Mouse (Mus musculus): ENCODE measurements around the gene Sh3tc1.

The Sh3tc1 gene

DNA sequence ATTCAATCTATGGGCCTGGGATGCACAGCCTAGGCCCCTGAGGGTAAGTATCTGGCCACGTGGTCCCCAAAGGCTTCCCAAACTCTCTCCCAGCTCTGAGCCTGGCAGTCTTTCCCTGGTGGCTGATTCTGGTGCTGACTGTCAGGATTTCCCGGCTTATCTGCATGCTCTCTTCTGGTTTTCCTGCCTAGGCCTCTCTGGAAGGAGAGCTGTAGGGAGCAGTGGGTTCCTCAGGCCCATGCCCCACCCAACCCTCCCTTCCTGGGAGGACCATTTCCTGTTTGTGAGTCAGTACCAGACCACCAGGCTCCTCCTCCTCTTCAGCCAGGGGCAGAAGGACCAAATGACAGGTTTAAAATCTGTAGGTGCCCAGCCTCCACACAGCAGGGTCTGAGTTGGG, 17.1 kb downstream of the Sh3tc1 start:
- DNase-seq (ENCODE audit: extremely low spot score, low spot score) = no peak

- DNase-seq (ENCODE audit: extremely low spot score, low spot score) = no peak
Measured at GRCm38 (mm10) chr5:35721933-35722332, 17.9 kb downstream of the Sh3tc1 start.

DNA sequence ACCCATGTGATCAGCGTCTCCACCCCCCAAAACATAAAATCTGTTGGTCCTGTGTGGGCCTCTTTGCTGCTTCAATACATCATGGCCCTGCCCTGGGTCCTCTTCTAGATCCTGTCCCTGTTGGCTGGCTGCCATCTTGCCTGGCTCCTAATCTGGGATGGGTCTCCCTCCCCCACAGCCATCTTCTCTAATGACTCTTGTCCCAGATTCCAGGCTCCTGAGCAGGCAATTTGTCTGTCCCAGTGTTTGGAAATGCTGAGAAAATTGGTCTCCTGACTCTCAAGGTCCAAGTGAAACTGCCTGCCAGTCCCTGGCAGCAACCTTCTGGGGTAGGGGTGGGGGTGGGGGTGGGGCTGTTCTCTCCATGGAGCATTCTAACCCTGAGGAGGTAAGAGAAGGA, 19.9 kb downstream of the Sh3tc1 start:
- no peak for DNase-seq (ENCODE audit: extremely low spot score, low spot score)

- no peak for DNase-seq (ENCODE audit: extremely low spot score, low spot score)
Measured at GRCm38 (mm10) chr5:35719343-35719742, 20.4 kb downstream of the Sh3tc1 start.

DNA sequence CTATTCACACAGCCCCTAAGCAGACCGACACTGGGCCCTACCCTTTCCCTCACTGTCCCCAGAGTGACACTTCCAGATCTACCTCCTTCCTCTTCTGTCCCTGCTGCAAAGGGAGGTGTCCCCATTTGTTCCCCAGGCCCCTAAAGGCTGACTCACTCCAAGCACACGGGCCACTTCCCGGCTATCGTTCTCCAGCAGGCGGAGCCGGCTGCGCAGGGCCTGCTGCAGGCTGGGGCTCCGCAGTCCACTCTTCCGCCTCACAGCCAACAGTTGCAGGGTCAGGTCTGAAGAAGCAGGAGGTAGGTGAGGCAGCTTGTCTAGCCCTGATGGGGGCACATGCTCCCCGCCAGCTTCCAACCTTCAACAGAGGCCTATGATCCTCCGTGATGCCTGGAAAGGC, 21.0 kb downstream of the Sh3tc1 start:
- DNase-seq (ENCODE audit: extremely low spot score, low spot score) = no peak

DNA sequence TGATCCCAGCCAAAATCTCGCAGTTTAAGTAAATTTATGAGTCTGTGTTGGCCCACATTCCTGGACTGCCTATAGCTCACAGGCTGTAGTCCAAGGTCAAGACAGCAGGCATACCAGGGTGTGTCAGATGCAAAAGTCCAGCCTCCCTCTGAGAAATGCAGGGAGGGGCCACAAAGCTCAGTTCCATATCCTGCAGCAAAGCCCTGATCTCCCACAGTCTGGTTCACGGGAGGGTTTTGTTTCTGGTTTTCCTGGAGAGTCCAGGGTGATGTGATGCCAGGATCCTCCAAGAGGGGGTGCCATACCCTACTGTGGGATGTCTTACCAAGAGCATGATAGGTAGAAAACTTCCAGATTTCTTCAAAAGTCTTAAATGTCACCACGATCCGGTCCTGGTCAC, 21.8 kb downstream of the Sh3tc1 start:
- DNase-seq (ENCODE audit: extremely low spot score, low spot score) = peak; percentile 37

- no peak for DNase-seq (ENCODE audit: extremely low spot score, low spot score)
Measured at GRCm38 (mm10) chr5:35717455-35717854, 22.3 kb downstream of the Sh3tc1 start.

GRCm38 (mm10) chr5:35713649-35714354, 26.0 kb downstream of the Sh3tc1 start:
- DNase-seq (ENCODE audit: extremely low spot score, low spot score) = peak; percentile 76

GRCm38 (mm10) chr5:35712517-35712916, 27.3 kb downstream of the Sh3tc1 start:
- no peak for DNase-seq (ENCODE audit: extremely low spot score, low spot score)

DNA sequence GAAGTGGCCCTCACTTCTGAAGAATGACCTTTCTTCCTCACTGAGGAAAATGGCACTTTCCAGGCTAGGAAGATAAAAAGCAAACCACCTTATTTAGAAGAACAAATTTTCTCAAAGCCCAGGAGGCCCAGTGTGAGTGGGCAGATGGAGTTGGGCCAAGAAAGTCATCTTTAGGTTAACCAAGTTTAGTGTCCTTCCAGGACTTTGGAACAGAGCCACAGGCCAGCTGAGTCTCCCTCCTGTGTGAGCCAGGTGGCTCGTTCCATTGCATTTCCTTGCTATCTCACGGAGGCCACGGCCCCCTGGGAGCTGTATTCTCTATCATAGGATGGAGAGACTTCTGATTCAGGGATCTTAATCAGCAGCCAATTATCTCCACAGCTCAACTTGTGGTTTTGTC, 28.9 kb downstream of the Sh3tc1 start:
- DNase-seq (ENCODE audit: extremely low spot score, low spot score) = no peak

DNA sequence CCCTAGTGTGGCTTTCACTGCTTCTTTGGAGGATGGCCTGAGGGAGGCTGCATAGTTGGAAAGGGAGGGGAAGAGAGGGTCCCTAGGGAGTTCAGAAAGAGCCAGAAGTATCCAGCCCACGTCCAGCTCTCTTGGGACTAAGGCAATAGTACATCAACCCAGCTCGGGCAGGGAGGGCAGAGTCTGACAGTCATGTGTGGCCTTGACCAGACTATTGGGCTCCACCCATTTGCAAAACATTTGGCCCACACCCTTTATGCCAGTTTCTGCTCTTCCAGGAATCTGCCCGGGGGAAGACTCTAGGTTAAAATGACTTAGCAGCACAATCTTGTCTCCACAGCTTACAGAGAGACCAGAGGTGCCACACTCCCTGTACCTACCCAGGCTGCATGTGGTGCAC, 29.3 kb downstream of the Sh3tc1 start:
- no peak for DNase-seq (ENCODE audit: extremely low spot score, low spot score)

- no peak for DNase-seq (ENCODE audit: extremely low spot score, low spot score)
Measured at GRCm38 (mm10) chr5:35705411-35705810, 34.4 kb downstream of the Sh3tc1 start.

DNA sequence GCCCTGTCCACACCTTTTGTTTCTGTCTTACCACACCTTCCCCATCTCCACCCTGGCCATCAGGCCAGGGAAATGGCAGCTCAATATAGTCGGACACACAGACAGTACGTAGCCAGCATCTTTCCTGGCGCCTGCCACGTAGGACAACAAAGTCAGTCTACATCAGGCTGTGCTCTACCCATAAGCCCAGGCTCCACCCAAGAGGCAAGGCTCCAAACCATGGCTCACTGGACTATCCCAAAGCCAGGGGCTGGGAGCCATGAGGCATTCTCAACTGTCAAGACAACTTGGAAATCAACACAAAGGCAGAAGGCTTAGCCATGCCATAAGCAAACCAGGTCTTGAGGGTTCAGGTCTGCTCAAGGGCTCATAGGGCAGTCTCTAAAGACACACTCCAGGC, 36.0 kb downstream of the Sh3tc1 start:
- DNase-seq (ENCODE audit: extremely low spot score, low spot score) = no peak

- DNase-seq (ENCODE audit: extremely low spot score, low spot score) = no peak
Measured at GRCm38 (mm10) chr5:35703183-35703582, 36.6 kb downstream of the Sh3tc1 start.

DNA sequence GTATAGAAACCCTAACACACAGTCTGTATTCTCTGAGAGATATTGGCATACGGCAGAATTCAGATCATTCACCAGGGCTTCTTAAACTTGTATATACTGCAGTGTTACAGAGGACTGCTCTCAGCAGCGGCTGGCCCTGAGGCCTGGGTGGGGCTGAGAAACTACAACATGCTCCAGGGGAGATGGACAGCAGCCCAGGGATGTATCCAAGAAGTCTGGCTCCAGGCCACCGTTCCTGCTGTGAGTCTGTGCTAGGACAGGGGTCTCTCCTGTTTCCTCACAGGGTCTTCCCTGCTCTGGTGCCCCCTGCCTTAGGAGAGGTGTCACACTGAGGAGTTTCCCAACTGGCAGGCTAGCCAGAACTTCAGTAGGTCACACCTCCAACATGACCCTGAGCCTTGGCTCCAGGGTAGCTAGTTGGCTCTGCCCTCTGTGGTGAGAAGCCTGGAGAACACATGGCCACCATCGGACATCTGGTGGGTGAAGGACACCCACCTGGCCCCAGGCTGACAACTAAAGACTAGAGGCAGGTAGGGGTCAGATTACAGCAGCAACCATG, 37.1 kb downstream of the Sh3tc1 start:
- DNase-seq (ENCODE audit: extremely low spot score, low spot score) = no peak

DNA sequence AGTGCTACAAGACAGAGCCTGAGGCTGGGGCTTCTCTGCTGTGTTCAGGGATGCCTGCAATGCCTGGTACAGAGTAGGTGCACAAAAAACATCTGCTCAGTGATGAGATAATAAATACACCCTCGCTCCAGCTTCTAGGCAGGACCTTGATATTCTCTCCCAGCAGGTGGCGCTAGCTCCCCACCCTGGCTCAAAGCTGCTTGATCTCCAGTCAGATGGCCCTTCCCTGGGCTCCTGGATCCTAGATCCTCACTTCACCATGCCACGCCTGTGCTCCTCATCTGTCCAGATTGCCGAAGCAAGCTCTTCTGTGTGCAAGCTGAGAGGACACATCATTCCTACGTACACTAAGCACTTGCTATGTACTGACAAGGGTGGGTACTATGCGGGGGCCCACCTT, 38.7 kb downstream of the Sh3tc1 start:
- peak; percentile 65 for DNase-seq (ENCODE audit: extremely low spot score, low spot score)

- no peak for DNase-seq (ENCODE audit: extremely low spot score, low spot score)
Measured at GRCm38 (mm10) chr5:35695815-35696214, 44.0 kb downstream of the Sh3tc1 start.

GRCm38 (mm10) chr5:35693638-35694037, 46.1 kb downstream of the Sh3tc1 start:
- no peak for DNase-seq (ENCODE audit: extremely low spot score, low spot score)

DNA sequence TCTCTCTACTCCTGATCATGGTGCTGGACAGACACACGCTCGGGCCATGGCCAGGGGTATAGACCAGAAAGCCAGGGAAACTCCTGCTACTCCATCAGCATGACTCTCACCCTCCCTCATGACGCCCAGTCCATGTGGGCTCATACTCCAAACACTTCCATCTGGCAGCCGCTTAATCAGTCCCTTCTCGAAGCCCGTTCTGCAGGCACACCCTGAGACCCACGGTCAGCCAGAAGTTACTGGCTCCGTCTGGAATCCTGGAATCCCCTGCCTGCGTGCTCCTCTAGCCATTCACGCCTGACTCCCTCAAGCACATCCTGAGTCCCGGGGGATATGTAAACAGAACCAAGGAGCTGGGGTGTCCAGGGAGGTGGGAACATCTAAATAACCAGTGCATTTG, 48.5 kb downstream of the Sh3tc1 start:
- DNase-seq (ENCODE audit: extremely low spot score, low spot score) = no peak

GRCm38 (mm10) chr5:35690485-35691165, 49.2 kb downstream of the Sh3tc1 start:
- no peak for DNase-seq (ENCODE audit: extremely low spot score, low spot score)

- no peak for DNase-seq (ENCODE audit: extremely low spot score, low spot score)
Measured at GRCm38 (mm10) chr5:35689374-35689773, 50.4 kb downstream of the Sh3tc1 start.

- DNase-seq (ENCODE audit: extremely low spot score, low spot score) = no peak
Measured at GRCm38 (mm10) chr5:35688851-35689250, 50.9 kb downstream of the Sh3tc1 start.

DNA sequence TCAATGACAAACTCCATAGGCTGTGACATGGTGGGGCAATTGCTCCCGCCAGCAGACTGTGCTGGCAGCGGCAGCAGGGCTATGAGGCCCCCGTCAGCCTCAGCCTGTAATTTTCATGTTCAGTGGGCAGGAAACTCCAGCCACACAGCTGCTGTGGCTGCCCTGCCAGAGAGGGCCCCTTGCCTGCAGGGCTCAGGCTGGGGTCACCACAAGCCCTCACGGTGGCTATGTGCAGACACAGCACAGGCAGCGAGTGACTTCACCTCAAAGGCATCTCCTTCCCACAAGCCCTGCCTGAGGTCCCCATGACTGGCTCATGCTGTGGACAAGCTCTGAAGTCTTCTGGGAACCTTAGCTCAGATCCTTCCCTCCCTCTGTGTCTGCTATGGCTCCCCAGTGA, 52.7 kb downstream of the Sh3tc1 start:
- DNase-seq (ENCODE audit: extremely low spot score, low spot score) = no peak
